Mouse (Mus musculus) intestine, embryonic 14.5 days (tissue): Measurements from ENCODE around the gene Slc5a3. TPM values are rescaled to one million over a fixed set of nuclear protein-coding genes. Genes with fewer than 3 reads are reported as not detected.
A peak's percentile ranks its signal among the peaks of the same experiment; 100 is the strongest.
"Not testable (repeated sequence)": the region's sequence is repeated elsewhere in the genome, so short reads cannot be mapped to it uniquely, and the experiment has no call there.

Experiments used
- ATAC-seq: fragments of 200-750 bp; cut with Nextera tagmentation; replicated peaks from 2 replicates; pipeline ENCODE4 v1.8.0; 2017; ENCODE audit warnings: low read depth, moderate number of reproducible peaks, moderate TSS enrichment, moderate library complexity; ENCODE audit not compliant: low FRiP score, low TSS enrichment
- DNase-seq: peaks from one replicate; pipeline ENCODE4 v3.0.0-alpha.2; 2018; ENCODE audit warnings: low spot score
- H3K27ac ChIP-seq: fragments of 300-500 bp; sonication (generic); 2 replicates; pipeline ENCODE4 v1.5.1; 2014; ENCODE audit warnings: low read depth, mild to moderate bottlenecking, control low read depth
- H3K27me3 ChIP-seq: fragments of 300-500 bp; sonication (generic); replicated peaks from 2 replicates; pipeline ENCODE4 v1.6.1; 2014; ENCODE audit warnings: low read length, control low read depth; ENCODE audit not compliant: control insufficient read depth, insufficient read depth
- H3K36me3 ChIP-seq: fragments of 300-500 bp; sonication (generic); 2 replicates; pipeline ENCODE4 v1.6.1; 2014; ENCODE audit warnings: low read length, control low read depth; ENCODE audit not compliant: control insufficient read depth, insufficient read depth
- H3K4me1 ChIP-seq: fragments of 300-500 bp; sonication (generic); replicated peaks from 2 replicates; pipeline ENCODE4 v1.6.1; 2014; ENCODE audit warnings: low read length, control low read depth, mixed read lengths; ENCODE audit not compliant: control insufficient read depth, insufficient read depth
- H3K4me2 ChIP-seq: fragments of 300-500 bp; sonication (generic); 2 replicates; pipeline ENCODE4 v1.6.1; 2014; ENCODE audit warnings: low read length
- H3K4me3 ChIP-seq: fragments of 300-500 bp; sonication (generic); 2 replicates; pipeline ENCODE4 v1.5.1; 2014; ENCODE audit warnings: low read depth, low read length, control low read depth, mixed read lengths
- H3K9ac ChIP-seq: fragments of 300-500 bp; sonication (generic); 2 replicates; pipeline ENCODE4 v1.6.1; 2014; ENCODE audit warnings: mild to moderate bottlenecking, low read length
- H3K9me3 ChIP-seq: fragments of 300-500 bp; sonication (generic); 2 replicates; pipeline ENCODE4 v1.6.1; 2016; ENCODE audit warnings: low read length, control low read depth; ENCODE audit not compliant: control insufficient read depth
- WGBS: fragments of 180-500 bp; shearing (Covaris S2); extraction: QIAGEN DNeasy Blood & Tissue Kit; methylation state at CpG from one replicate; pipeline ENCODE4 v1.1.7; 2014; 5-methylcytosine and 5-hydroxymethylcytosine counted together
- polyA plus RNA-seq: library from polyadenylated mRNA; unstranded; fragments of >200 nt; fragmentation: Nextera tagmentation; extraction: Ambion mirVana; gene quantifications from 2 replicates; pipeline ENCODE4 v1.2.1, GENCODE M21; 2014

The Slc5a3 gene
- polyA plus RNA-seq, 1 experiment from 2014 or later = 8.4 TPM

DNA sequence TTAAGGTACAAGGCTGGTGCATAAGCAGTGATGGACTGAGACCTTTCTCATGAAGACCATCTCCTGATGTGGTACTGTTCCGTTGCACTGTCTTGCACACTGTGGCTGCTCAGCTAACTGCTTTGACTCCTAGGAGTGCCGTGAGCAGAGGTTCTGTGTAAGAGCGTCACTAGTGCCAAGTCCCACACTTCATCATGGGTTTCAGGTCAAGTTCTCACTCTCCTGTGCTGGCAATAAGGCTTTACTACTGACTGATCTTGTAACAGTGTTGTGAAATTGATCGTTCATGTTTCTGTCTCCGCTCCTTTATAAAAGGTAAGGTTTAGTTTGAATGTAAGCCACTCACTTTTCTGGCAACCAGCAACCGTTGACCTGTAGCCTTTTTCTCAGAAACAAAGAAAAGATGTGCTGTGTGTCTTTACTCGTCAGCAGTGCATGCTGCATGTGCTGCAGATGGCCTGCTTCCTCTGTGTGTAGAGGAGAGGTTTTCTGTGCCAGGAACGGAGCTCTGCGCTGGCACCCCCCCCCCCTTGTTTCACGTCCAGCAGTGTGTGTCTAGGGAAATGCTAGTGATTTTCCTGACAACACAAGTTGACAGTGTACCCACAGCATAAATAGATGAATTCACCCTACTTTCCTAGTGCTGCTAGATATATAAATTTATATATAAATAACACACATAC is 25.8 kb downstream of the Slc5a3 start:
- ATAC-seq (no peak), DNase-seq (no peak)
- 77% methylated on average over 10 of the region's 10 CpGs for WGBS
- H3K9me3 ChIP-seq = no peaks in the 10 kb centered on the region
- H3K36me3 ChIP-seq = 0 out of 2 replicates have a peak, but pooled peaks cover 7% of the 10 kb centered on the region
- no peaks in the 10 kb centered on the region for H3K27me3 ChIP-seq
- H3K4me1 ChIP-seq = no peaks in the 10 kb centered on the region
- no peak overlapping the region for H3K27ac ChIP-seq
- no peak overlapping the region for H3K4me3 ChIP-seq
- H3K4me2 ChIP-seq = no peak overlapping the region
- H3K9ac ChIP-seq = no peak overlapping the region

DNA sequence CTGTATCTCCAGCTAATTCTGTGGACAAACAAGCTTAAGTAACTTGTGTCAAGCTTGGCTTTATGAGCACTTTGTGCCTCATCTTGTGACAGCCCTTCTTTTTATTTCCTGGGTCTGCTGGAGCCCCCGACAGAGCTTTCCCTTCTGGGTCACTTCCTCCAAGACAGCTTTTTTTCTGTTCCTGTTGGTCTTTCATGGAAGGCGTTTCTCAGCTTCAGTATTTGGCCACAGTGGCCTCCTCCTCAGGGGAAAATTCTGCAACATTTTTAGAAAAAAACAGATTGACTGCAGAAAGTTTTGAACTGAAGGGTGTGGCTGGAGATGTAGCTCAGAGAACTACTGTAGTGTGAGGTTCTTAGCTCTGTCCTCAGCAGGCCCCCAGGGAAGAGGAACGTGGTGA is 31.1 kb downstream of the Slc5a3 start:
- ATAC-seq (no peak), DNase-seq (no peak)
- Histone ChIP-seq H3K9ac (no peak overlapping the region), H3K36me3 (no peaks in the 10 kb centered on the region), H3K4me3 (no peak overlapping the region), H3K27me3 (no peaks in the 10 kb centered on the region), H3K4me1 (no peaks in the 10 kb centered on the region), H3K9me3 (no peaks in the 10 kb centered on the region), H3K4me2 (no peak overlapping the region), H3K27ac (no peak overlapping the region)
- 86% methylated on average over 3 of the region's 3 CpGs for WGBS

DNA sequence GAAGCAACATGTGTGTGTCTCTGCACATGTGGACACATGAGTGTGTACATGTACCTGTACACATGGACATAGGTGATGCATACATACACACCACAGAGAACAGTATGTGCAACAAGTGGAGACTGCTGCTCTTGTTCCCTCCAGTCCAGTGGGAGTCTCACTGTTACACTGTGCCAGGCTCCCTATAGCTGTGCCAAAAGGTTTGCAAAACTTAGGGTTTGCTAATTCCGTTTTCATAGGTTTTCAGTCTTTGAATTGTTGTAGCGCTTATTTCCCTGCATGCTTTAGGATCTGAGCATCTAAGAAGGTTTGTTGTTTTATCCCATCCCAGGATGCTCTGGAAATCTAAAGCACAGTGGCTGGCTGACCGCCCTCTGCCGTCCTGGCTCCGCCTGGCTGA is 33.8 kb downstream of the Slc5a3 start:
- Histone ChIP-seq H3K36me3 (no peaks in the 10 kb centered on the region), H3K9ac (no peak overlapping the region), H3K4me3 (no peak overlapping the region), H3K27ac (no peak overlapping the region), H3K4me1 (no peaks in the 10 kb centered on the region), H3K27me3 (no peaks in the 10 kb centered on the region), H3K4me2 (no peak overlapping the region), H3K9me3 (no peaks in the 10 kb centered on the region)
- WGBS = 83% methylated on average over 5 of the region's 5 CpGs
- DNase-seq = no peak
- ATAC-seq = no peak

DNA sequence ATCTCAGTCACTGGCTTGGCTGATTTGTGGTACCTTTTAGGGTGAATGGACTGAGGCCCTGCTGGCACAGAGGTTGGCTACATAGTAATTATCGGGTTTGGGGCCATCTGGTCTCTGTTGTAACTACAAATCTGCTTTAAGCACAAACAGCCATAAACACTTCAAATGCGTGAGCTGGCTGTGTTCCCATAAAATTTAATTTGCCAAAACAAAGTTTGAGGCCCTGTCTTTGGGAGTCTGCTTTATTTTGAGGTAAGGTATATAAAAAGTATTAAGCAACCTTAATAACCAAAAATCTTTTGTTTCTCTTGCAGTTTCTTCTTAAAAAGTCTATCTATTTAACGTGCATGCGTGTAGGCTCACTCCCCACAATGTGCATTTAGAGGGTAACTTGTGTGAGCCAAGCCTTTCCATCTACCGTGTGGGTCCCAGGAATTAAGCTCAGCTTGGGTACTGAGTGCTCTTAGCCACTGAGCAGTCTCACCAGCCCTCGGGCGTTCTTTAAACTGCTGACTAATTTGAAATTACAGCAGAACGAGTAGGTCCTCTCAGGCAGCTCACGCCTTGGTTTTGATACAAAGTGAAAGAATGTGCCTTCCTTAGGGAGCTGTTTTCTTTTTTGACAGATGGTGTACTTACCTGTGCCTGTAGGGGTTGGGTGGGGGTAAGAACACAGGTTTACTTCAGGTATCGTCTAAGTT is 40.4 kb downstream of the Slc5a3 start:
- Histone ChIP-seq H3K9ac (no peak overlapping the region), H3K4me2 (no peak overlapping the region)
- WGBS = 60% methylated on average over 10 of the region's 10 CpGs

DNA sequence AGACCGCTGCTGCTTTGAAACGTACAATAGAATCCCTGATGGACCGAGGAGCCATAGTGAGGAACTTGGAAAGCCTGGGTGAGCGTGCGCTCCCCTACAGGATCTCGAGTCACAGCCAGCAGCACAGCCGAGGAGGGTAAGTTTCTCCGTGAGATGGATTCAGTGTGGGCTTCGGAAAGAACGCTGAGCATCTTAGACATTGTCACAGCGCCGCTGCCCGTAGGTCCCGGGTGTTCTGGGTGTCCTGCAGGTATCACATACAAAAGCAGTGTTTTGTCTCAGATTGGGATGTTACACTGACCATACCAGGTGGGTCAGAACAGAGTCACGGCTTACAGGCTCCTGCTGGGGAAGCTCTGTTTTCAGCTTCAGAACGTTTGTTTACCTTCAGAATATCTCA is 41.5 kb downstream of the Slc5a3 start:
- ATAC-seq (no peak), DNase-seq (no peak)
- H3K4me3 ChIP-seq = no peak overlapping the region
- H3K9me3 ChIP-seq = no peaks in the 10 kb centered on the region
- WGBS = 70% methylated on average over 16 of the region's 16 CpGs
- no peaks in the 10 kb centered on the region for H3K27me3 ChIP-seq
- H3K27ac ChIP-seq = no peak overlapping the region
- H3K4me1 ChIP-seq = peaks cover 8% of the 10 kb centered on the region
- no peak overlapping the region for H3K9ac ChIP-seq
- no peak overlapping the region for H3K4me2 ChIP-seq
- H3K36me3 ChIP-seq = peaks cover 9% of the 10 kb centered on the region; the same call in 1 of the 2 replicates

More for the DNA sequence above, 40.4 kb downstream of the Slc5a3 start:
- Histone ChIP-seq H3K27me3 (no peaks in the 10 kb centered on the region), H3K4me3 (no peak overlapping the region), H3K27ac (no peak overlapping the region), H3K36me3 (peaks cover 9% of the 10 kb centered on the region; the same call in 1 of the 2 replicates), H3K9me3 (no peaks in the 10 kb centered on the region), H3K4me1 (peaks cover 8% of the 10 kb centered on the region)
- ATAC-seq (no peak), DNase-seq (peak; percentile 27)

DNA sequence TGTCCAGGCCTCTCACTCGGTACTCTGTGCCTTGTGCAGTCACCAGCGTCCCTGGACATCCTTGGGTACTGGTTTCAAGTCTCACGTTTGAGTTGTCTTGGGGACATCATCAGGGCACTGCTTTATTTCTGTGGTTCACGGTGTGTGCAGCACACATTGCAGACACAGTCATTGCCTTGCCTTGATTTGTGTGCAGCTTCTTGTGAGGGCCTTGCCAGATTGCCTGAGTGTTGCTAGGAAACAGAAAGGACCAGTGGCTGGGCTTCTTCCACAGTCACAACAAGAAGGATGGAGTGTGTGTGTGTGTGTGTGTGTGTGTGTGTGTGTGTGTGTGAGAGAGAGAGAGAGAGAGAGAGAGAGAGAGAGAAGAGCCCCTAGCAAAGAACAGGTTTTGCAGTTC is 42.0 kb downstream of the Slc5a3 start:
- no peaks in the 10 kb centered on the region for H3K27me3 ChIP-seq
- H3K9me3 ChIP-seq = no peaks in the 10 kb centered on the region
- no peak overlapping the region for H3K27ac ChIP-seq
- no peak overlapping the region for H3K4me2 ChIP-seq
- peaks cover 9% of the 10 kb centered on the region; the same call in 1 of the 2 replicates for H3K36me3 ChIP-seq
- ATAC-seq (no peak), DNase-seq (no peak)
- WGBS = 44% methylated on average over 4 of the region's 4 CpGs
- H3K9ac ChIP-seq = no peak overlapping the region
- H3K4me3 ChIP-seq = no peak overlapping the region
- peaks cover 8% of the 10 kb centered on the region for H3K4me1 ChIP-seq

DNA sequence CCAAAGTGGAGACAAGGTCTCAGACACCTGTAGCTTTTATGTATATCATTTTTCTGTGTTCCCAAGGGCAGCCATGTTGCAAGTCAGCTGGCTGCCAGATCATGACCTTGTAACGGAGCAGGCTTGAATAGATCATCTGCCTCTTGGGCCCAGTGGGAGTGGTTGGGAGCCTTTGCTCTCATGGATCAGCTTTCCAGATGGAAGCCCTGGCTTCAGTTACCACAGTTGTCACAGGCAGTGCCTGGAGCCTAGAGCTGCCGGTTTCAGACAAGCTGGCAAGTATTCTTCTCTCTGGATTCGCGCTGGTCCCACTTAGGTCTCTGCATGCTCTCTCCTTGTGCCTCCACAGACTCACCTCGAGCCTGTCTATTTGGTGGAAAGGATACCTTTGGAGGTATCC is 44.0 kb downstream of the Slc5a3 start:
- 84% methylated on average over 5 of the region's 5 CpGs for WGBS
- Histone ChIP-seq H3K9ac (no peak overlapping the region), H3K9me3 (no peaks in the 10 kb centered on the region), H3K36me3 (peaks cover 12% of the 10 kb centered on the region), H3K27me3 (no peaks in the 10 kb centered on the region), H3K4me2 (no peak overlapping the region), H3K4me3 (no peak overlapping the region), H3K4me1 (peaks cover 8% of the 10 kb centered on the region), H3K27ac (no peak overlapping the region)
- ATAC-seq = no peak
- no peak for DNase-seq

DNA sequence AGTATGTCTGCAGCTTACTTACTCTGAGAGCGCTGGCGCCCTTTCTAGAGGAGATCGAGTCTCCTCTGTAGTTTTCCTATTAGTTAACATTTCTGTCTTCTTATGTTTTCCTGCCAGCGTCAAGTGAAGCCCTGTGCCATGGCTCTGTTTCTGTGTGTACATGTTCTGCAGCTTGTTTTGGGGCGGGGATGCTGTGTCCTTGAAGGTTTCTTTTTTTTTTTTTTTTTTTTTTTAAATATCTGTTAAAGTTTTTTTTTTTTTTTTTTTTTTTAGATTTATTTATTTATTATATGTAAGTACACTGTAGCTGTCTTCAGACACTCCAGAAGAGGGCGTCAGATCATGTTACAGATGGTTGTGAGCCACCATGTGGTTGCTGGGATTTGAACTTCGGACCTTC is 44.8 kb downstream of the Slc5a3 start:
- not testable (repeated sequence) for H3K4me3 ChIP-seq, H3K27ac ChIP-seq, DNase-seq, H3K4me1 ChIP-seq, H3K9ac ChIP-seq, ATAC-seq, H3K4me2 ChIP-seq, H3K27me3 ChIP-seq, H3K9me3 ChIP-seq
- 96% methylated on average over 6 of the region's 7 CpGs for WGBS
- peaks cover 12% of the 10 kb centered on the region for H3K36me3 ChIP-seq
